Mouse (Mus musculus) thymus, postnatal 4 days (tissue): Measurements from ENCODE around the gene Gm17581.
"Not testable (repeated sequence)": the region's sequence is repeated elsewhere in the genome, so short reads cannot be mapped to it uniquely, and the experiment has no call there.

ENCODE experiments used
- DNase-seq: peaks from one replicate; pipeline ENCODE4 v3.0.0; 2021

Gm17581 gene

GRCm38 (mm10) chr2:155736936-155737335, 1.3 kb upstream of the Gm17581 start:
- no peak for DNase-seq

- DNase-seq, result no peak
Measured at GRCm38 (mm10) chr2:155735080-155735479, 586 bp downstream of the Gm17581 start.

DNA sequence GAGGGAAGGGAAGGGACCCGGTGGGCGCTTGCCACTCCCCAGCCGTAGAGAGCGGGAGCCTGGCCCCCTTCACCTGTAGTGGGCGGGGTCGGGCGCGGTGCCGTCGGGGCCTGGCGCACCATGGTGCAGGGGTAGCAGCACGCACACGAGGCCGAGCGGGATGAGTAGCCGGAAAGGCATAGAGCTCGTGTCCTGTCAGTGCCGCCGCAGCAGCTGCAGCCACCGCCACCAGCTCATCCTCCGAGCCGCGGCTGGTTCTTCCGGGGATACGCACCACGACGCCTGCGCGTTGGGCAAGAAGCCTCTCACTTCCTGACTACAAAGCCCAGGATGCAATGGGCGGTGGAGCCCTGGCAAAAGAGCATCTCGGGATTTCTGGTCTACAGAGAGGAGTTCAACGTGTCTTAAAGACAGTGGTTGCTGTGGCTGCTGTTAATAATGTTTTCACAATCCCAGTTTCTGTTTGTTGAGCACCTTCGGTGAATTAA, 6.5 kb downstream of the Gm17581 start, which contains the start of gene Edem2:
Gene Edem2, minus strand, starts transcription at position 318 of the 488 bp plus-strand sequence.
- DNase-seq, result peak; percentile 95

GRCm38 (mm10) chr2:155728742-155729141, 6.9 kb downstream of the Gm17581 start:
- DNase-seq, result peak; percentile 20

- no peak for DNase-seq
Measured at GRCm38 (mm10) chr2:155727764-155728395, 7.8 kb downstream of the Gm17581 start.

- DNase-seq, result no peak
Measured at GRCm38 (mm10) chr2:155726302-155726701, 9.4 kb downstream of the Gm17581 start.

GRCm38 (mm10) chr2:155724526-155724925, 11.1 kb downstream of the Gm17581 start:
- no peak for DNase-seq

- DNase-seq, result no peak
Measured at GRCm38 (mm10) chr2:155724036-155724435, 11.6 kb downstream of the Gm17581 start.

DNA sequence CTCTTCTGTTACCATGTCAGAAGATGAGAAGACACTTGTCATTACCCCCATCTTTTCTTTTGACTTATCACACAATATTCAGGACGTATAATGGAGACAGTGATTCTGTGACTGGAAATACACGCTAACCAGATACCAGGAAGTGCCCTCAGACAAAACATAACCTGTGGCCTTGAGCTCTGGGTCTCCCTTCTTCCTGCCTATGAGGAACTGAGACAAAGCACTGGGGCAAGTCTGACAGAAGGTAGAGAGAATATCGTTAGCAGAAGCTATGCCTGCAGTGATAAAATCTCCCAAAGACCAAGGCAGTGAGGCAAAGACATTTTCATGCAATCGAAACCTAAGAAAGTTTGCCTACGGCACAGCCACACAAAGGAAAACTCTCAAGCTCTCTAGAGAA, 15.1 kb downstream of the Gm17581 start:
- DNase-seq, result no peak

DNA sequence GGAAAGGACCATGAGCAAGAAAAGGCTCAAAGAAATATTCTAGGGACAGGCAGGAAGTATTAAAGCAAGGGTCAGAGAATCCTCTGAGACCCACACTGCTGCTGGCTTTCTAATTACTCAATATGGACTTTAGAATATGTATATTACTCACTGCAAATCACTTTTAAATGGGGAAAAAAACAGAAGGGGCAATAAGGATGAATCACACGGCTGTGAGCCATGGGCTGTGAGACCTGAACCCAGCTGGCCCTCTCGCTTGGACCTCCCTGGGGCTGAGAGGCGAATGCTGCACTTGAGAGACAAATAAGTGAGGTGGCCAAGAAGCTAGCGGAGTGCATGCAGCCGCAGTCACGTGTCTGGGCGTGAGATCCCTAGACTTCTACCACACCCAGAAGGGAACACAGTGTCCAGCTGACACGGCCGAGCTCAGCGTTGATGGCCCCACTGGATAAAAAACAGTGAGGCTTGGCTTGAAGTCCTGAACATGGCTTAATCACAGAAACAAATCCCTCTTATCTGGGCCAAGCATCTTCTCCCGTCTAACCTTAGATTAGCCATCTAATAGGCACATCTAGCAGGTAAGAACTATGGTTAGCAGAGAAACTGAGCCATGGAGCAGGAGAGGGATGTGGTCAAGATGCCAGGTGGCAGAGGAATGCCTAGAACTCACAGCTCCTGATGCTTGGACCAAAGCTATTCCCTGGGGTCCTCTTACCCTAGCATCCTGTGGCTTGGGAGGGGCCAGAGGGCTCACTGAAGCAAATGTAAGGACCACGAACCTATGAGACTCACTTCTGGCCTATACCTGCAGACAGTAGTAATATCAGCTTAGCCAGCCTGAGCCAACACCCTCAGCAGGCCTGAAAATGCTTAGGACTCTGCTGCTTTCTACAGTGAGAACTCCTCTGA, 18.3 kb downstream of the Gm17581 start:
- DNase-seq, result no peak

DNA sequence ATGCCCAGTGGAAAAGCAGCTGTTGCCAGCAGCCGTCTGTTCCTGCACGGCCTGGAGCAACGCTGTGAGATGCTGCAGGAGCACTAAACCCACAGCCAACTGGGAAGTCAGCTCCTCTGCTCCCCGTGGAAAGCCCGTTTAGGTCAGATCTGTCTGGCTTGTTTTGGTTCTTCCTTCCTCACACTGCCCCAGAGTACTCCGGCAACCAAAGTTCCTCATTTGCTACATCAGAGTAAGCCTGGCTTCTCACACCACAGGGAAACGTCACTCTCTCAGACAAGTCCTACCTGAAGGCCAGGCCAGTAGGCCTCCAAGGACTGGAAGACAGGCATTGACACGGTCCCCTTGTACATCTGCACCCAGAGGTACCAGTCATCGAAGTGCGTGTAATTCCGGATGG, 25.1 kb downstream of the Gm17581 start:
- no peak for DNase-seq

DNA sequence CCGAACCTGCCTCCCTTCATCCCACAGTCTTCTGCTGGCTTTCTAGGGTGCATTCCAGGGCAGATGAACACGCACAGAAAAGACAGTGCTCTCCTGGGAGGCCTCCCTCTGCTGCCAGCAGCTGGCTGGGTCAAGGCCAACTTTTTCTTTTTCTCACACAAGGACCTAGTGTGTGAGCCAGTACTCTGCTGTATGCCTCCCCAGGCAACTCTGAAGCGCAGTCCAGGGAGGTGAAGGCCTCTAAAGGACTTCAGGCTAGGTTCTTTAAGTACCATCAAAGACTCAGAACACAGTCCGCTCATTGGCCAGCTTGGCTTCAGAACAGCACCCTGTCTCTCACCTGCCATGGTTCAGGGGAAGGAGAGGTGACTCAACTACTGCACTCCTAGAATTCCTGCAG, 28.4 kb downstream of the Gm17581 start:
- no peak for DNase-seq

DNA sequence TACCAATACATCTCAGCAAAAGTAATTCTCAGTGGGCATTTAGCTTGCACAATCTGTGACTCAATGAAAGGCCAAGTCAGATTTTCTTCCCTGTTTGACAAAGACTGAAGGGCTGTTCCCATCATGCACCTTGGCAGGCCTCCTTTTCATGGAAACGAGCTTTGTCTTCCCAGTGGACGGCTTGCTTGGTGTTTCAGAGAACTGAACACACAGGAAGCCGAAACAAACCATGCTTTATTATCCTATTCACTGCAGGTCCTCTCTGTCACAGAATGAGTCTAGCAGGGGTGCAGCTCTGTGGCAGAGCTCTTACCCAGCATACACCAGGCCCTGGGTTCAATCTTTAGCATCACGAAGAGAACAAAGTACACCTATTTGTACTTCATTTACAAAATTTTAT, 32.0 kb downstream of the Gm17581 start:
- no peak for DNase-seq

- no peak for DNase-seq
Measured at GRCm38 (mm10) chr2:155701399-155701919, 34.2 kb downstream of the Gm17581 start.

- not testable (repeated sequence) for DNase-seq
Measured at GRCm38 (mm10) chr2:155698443-155698842, 37.2 kb downstream of the Gm17581 start.

GRCm38 (mm10) chr2:155696851-155697250, 38.8 kb downstream of the Gm17581 start:
- DNase-seq, result no peak

DNA sequence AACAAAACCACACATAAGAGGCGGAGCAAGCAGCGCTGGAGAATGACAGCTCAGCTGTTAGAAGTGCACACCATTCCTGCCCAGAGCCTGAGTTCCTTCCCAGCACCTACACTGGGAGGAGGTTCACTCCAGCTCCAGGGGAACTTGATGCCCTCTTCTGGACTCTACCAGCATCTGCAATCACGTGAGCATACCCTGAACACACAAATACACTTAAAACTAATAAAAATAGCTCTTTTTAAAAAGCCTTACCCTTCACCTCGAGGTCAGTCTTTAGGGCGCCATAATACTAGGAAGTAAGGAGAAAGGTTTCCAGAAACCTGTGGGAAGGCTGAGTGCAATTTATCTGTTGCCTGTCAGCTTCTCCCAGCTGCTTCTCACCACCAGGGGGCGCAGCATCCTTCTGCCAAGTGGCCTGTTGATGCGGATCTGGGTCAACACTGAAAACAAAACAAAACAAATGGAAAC, 39.5 kb downstream of the Gm17581 start:
- peak; percentile 97 for DNase-seq

- no peak for DNase-seq
Measured at GRCm38 (mm10) chr2:155695316-155695715, 40.4 kb downstream of the Gm17581 start.

GRCm38 (mm10) chr2:155694564-155694963, 41.1 kb downstream of the Gm17581 start:
- DNase-seq, result no peak

GRCm38 (mm10) chr2:155693136-155693535, 42.5 kb downstream of the Gm17581 start:
- DNase-seq, result no peak

GRCm38 (mm10) chr2:155691723-155692493, 43.8 kb downstream of the Gm17581 start, which contains the start of gene Trpc4ap:
Gene Trpc4ap, minus strand, starts transcription at chr2:155692384.
- DNase-seq, result peak; percentile 98

DNA sequence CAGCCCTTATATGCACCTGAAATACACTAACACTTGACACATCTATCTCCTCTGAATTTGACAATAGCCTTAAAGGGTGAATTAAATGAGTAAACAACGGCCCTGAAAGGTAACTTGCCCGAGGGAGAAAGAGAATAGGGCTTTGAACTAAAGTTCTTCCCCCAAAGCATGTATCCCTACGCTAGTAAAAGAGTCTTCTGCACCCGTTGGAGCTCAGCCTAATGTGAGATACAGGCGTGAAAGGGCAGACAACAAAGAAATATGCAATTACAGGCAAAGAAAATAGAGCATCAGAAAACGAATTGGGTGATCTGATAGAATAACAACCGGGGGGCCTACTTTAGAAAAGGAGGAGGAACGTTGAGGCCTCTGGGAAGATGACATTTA, 44.3 kb downstream of the Gm17581 start:
- no peak for DNase-seq

DNA sequence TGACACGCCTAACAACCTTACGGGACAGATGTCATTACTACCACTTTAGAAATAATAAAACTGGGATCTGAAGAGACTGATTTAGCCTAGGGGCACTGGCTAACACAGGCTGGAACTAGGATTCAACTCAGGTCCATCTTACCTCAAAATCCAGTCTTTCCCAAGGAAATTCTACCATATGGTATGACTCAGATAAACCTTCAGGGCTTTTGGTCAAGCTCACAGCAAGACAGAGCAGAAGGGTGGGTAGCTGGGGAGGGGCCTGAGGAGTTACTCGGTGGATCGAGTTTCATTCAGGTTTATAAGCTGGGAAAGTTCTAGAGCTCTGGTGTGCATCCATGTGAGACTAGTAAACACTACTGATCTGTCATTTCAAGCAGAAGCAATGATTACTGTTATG, 46.5 kb downstream of the Gm17581 start:
- no peak for DNase-seq
